Mouse (Mus musculus) stomach, postnatal 0 days (tissue): ENCODE results near the gene Defb22.

ENCODE experiments used
- CTCF ChIP-seq: IDR thresholded peaks from 2 replicates; pipeline ENCODE4 v1.5.1; 2016; ENCODE audit warnings: antibody characterized with exemption, low read depth, mild to moderate bottlenecking, moderate library complexity
- EP300 ChIP-seq: optimal IDR thresholded peaks from 2 replicates; pipeline ENCODE3; 2016; ENCODE audit warnings: antibody characterized with exemption

GRCm38 (mm10) chr2:152436405-152436901 is 53.5 kb downstream of the Defb22 start:
- no peak for TF ChIP-seq EP300
- no peak for TF ChIP-seq CTCF
